Mouse (Mus musculus): ENCODE data around the gene Rbfox3. TPM values are rescaled to one million over a fixed set of nuclear protein-coding genes. Genes with fewer than 3 reads are reported as not detected.

Rbfox3 gene
- polyA plus RNA-seq, 1 experiment from 2014 or later, result 1.1 TPM

DNA sequence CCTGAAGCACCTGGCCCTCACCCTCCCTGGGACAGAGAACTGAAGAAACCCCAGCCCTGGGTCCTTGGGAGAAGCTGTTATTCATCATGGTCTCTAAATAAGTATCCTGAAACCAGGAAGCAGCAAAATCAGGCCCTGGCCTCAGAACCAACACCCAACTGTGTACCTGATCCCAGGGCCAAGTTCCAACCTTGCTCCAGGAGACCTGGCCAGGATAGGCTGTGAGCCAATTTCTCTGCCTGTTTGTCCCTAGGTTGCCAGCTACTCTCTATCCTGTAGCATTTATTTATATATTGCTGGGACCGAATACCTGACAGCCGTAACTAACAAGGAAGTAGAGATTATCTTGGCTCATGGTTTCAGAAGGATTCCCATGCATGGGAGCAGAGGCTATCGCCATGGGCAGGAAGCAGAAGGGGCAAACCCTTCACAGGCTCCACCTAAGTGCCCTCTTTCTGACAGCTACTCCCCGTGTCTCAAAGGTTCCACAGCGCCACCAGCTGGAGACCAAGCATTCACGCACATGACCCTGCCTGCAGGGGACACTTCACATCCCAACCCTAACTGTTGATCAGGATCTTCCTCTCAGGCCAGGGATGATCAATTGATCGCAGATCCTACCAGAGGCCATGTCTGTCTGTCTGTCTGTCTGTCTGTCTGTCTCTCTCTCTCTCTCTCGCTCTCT, 31.8 kb downstream of the Rbfox3 start:
- H3K4me1 ChIP-seq (replicated peaks; ENCODE audit: control insufficient read depth, insufficient read depth, low read length), result no peaks in the 10 kb centered on the region
- H3K4me2 ChIP-seq, result no peak overlapping the region
- no peak for DNase-seq (ENCODE audit: low spot score)
- no peak overlapping the region for H3K27ac ChIP-seq (ENCODE audit: low read depth, low read length)
- WGBS, result 80% methylated on average over 8 of the region's 8 CpGs
- no peaks in the 10 kb centered on the region for H3K27me3 ChIP-seq (replicated peaks; ENCODE audit: control insufficient read depth, insufficient read depth, low read length)
- H3K9ac ChIP-seq (ENCODE audit: low read depth, low read length), result no peak overlapping the region
- H3K36me3 ChIP-seq (ENCODE audit: control insufficient read depth, insufficient read depth, low read length), result no peaks in the 10 kb centered on the region
- ATAC-seq (replicated peaks; ENCODE audit: low FRiP score), result no peak
- no peak overlapping the region for H3K4me3 ChIP-seq (ENCODE audit: low read depth, low read length)
- no peaks in the 10 kb centered on the region for H3K9me3 ChIP-seq (ENCODE audit: control insufficient read depth, low read length)

DNA sequence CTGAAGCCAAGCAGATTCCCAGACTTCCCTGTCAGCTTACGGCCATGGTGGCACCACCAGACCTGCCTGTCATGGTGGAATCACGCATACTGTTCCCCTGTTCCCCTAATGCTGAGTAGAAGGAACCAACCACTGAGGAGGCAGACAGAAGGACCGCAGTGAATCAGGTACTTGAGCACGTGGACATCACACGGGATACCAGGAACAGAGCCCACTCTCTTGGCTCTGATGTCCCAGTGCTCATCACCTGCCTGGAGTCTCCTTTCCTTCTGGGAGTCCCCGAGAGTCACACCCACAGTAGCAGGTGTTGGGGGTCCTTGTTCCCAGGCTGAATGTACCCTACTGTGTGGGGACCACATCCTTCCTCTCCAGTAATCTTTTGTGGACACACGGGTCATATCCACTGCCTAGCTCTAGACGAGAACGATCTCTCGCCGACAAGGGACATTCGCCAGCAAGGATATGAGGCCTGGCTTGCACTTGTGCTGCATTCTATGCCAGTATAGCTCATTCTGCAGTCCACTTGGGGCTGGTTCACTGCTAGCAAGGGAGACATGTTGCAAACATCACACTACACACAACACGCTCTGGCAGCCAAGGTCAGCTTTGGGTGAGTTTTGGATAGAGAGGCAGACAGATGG, 32.7 kb downstream of the Rbfox3 start:
- Histone ChIP-seq H3K27ac (ENCODE audit: low read depth, low read length) (no peak overlapping the region), H3K36me3 (ENCODE audit: control insufficient read depth, insufficient read depth, low read length) (no peaks in the 10 kb centered on the region), H3K4me1 (replicated peaks; ENCODE audit: control insufficient read depth, insufficient read depth, low read length) (no peaks in the 10 kb centered on the region), H3K9me3 (ENCODE audit: control insufficient read depth, low read length) (no peaks in the 10 kb centered on the region), H3K4me2 (no peak overlapping the region), H3K27me3 (replicated peaks; ENCODE audit: control insufficient read depth, insufficient read depth, low read length) (no peaks in the 10 kb centered on the region), H3K4me3 (ENCODE audit: low read depth, low read length) (no peak overlapping the region), H3K9ac (ENCODE audit: low read depth, low read length) (no peak overlapping the region)
- WGBS, result 85% methylated on average over 13 of the region's 13 CpGs
- DNase-seq (ENCODE audit: low spot score), result no peak
- no peak for ATAC-seq (replicated peaks; ENCODE audit: low FRiP score)

DNA sequence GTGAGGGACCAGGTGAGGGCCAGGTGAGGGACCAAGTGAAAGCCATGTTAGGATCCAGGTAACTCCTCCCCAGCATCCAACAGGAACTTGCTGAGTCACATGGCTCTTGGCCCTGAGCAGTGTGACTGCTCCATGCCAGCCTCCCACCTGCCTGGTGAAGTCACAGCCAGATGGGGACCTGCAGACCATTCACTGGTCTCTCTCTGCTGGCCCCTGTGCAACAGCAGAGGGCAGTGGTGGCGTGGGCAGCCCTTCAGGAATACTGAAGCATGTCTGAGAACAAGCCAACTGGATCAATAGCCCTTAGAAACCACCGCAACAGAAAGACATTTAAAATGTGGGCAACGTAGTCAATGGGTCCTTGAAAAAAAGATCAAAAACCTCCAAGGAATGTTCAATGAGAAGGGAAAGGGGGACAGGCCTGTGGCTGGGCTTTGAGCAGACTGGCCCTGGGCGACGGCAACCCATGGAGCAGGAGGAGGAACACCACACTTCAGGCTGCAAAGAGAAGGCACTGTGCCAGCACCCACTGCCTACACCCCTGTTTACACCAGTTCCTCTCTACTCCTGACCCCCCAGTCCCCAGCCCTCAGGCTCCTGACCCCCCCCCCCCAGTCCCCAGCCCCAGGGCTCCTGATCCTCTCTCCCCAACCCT, 36.0 kb downstream of the Rbfox3 start:
- WGBS, result 67% methylated on average over 5 of the region's 5 CpGs
- no peaks in the 10 kb centered on the region for H3K36me3 ChIP-seq (ENCODE audit: control insufficient read depth, insufficient read depth, low read length)
- H3K27ac ChIP-seq (ENCODE audit: low read depth, low read length), result no peak overlapping the region
- no peaks in the 10 kb centered on the region for H3K9me3 ChIP-seq (ENCODE audit: control insufficient read depth, low read length)
- no peak overlapping the region for H3K9ac ChIP-seq (ENCODE audit: low read depth, low read length)
- H3K27me3 ChIP-seq (replicated peaks; ENCODE audit: control insufficient read depth, insufficient read depth, low read length), result no peaks in the 10 kb centered on the region
- no peak for ATAC-seq (replicated peaks; ENCODE audit: low FRiP score)
- no peak overlapping the region for H3K4me3 ChIP-seq (ENCODE audit: low read depth, low read length)
- no peaks in the 10 kb centered on the region for H3K4me1 ChIP-seq (replicated peaks; ENCODE audit: control insufficient read depth, insufficient read depth, low read length)
- no peak for DNase-seq (ENCODE audit: low spot score)
- H3K4me2 ChIP-seq, result no peak overlapping the region

DNA sequence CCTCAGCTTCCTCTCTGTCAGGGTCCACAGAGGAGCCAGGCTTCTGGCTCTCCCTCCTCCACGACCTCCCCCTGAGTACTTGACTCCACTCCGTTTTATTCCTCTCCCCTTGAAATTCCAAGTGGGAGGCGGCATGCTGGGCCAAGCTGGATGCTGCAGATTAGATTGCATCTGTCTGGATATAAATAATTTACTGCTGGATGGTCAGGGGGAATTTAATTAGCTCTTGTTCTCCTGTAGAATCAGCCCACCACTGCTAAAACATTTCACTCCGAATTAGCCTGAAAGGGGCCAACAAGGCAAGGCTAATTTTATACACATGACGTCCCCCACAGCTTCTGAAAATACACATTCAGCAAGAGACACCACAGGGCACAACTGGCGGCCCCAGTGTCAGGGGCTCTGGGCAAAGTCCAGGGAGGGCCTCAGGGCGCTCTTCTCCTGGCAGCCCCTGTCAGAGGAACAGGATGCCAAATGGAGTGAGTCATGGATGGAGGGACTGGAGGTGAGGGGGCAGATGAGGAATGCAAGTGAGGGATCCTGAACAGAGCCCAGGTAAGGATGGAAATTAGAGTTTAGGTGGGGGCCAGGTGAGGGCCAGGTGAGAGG, 36.8 kb downstream of the Rbfox3 start:
- no peak overlapping the region for H3K4me3 ChIP-seq (ENCODE audit: low read depth, low read length)
- ATAC-seq (replicated peaks; ENCODE audit: low FRiP score) (no peak), DNase-seq (ENCODE audit: low spot score) (no peak)
- no peak overlapping the region for H3K27ac ChIP-seq (ENCODE audit: low read depth, low read length)
- H3K4me2 ChIP-seq, result no peak overlapping the region
- no peaks in the 10 kb centered on the region for H3K36me3 ChIP-seq (ENCODE audit: control insufficient read depth, insufficient read depth, low read length)
- no peak overlapping the region for H3K9ac ChIP-seq (ENCODE audit: low read depth, low read length)
- no peaks in the 10 kb centered on the region for H3K9me3 ChIP-seq (ENCODE audit: control insufficient read depth, low read length)
- 39% methylated on average over 7 of the region's 7 CpGs for WGBS
- H3K27me3 ChIP-seq (replicated peaks; ENCODE audit: control insufficient read depth, insufficient read depth, low read length), result no peaks in the 10 kb centered on the region
- H3K4me1 ChIP-seq (replicated peaks; ENCODE audit: control insufficient read depth, insufficient read depth, low read length), result no peaks in the 10 kb centered on the region

DNA sequence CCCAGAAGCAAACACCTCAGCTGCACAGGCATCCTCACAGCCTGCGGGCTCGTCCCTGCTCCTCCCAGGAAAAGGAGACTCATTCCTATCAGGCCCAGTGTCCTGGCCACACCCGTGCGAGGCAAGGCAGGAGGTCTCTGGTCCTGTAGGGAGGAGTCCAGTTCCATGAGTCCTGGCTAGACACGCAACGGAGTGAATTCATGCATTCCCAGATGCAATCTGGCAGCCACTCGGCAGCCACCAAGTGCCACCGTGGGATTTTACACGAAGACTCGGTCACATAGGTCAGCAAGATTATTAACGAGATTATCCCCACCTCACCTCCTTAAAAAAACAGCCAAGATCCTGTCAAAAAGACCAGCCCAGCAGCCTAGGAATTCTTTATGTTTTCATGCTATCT, 37.4 kb downstream of the Rbfox3 start:
- no peaks in the 10 kb centered on the region for H3K27me3 ChIP-seq (replicated peaks; ENCODE audit: control insufficient read depth, insufficient read depth, low read length)
- 74% methylated on average over 11 of the region's 11 CpGs for WGBS

DNA sequence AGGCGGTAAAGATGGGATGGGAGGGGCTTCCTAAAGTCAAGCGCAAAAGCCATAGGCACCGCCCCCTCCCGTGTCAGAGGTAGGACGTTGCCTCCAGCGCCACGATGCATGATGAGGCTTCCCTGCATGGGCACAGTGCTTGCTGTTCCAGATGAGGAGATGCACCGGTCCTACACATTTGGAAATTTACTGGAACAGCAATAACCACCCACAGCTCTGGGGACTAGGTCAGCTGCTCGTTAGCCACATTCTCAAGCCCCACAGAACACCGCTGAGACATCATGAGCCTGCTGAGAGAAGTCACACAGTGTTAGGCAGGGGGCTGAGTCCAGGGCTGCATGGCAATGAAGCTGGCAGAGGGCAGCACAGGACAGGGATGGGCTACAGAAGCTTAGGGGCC, 39.9 kb downstream of the Rbfox3 start:
- ATAC-seq (replicated peaks; ENCODE audit: low FRiP score) (no peak), DNase-seq (ENCODE audit: low spot score) (no peak)
- no peak overlapping the region for H3K9ac ChIP-seq (ENCODE audit: low read depth, low read length)
- WGBS, result 73% methylated on average over 10 of the region's 10 CpGs
- no peak overlapping the region for H3K4me2 ChIP-seq
- no peaks in the 10 kb centered on the region for H3K9me3 ChIP-seq (ENCODE audit: control insufficient read depth, low read length)
- no peaks in the 10 kb centered on the region for H3K36me3 ChIP-seq (ENCODE audit: control insufficient read depth, insufficient read depth, low read length)
- no peaks in the 10 kb centered on the region for H3K27me3 ChIP-seq (replicated peaks; ENCODE audit: control insufficient read depth, insufficient read depth, low read length)
- H3K4me1 ChIP-seq (replicated peaks; ENCODE audit: control insufficient read depth, insufficient read depth, low read length), result no peaks in the 10 kb centered on the region
- H3K4me3 ChIP-seq (ENCODE audit: low read depth, low read length), result no peak overlapping the region
- H3K27ac ChIP-seq (ENCODE audit: low read depth, low read length), result no peak overlapping the region

More for the DNA sequence above, 37.4 kb downstream of the Rbfox3 start:
- no peak for DNase-seq (ENCODE audit: low spot score)
- Histone ChIP-seq H3K9me3 (ENCODE audit: control insufficient read depth, low read length) (no peaks in the 10 kb centered on the region), H3K4me2 (no peak overlapping the region), H3K4me1 (replicated peaks; ENCODE audit: control insufficient read depth, insufficient read depth, low read length) (no peaks in the 10 kb centered on the region), H3K27ac (ENCODE audit: low read depth, low read length) (no peak overlapping the region), H3K4me3 (ENCODE audit: low read depth, low read length) (no peak overlapping the region), H3K36me3 (ENCODE audit: control insufficient read depth, insufficient read depth, low read length) (no peaks in the 10 kb centered on the region), H3K9ac (ENCODE audit: low read depth, low read length) (no peak overlapping the region)
- no peak for ATAC-seq (replicated peaks; ENCODE audit: low FRiP score)

DNA sequence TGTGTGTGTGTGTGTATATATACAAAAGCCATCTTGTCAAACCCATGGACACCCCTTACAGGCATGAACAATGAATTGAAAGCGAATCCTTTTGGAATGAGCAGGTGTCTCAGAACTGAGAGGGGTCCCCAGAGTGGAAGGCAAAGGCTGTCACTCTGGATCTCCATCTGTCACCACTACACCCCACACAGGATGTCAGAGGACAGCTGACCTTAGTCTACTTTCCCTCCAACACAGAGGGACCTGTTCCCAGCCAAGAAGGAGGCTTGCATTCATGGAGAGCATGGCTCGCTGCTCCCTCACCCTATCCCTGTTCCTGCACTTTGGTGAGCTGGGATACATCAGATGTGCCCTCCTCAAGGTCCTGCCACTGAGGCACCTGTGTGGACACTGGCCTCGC, 48.0 kb downstream of the Rbfox3 start:
- no peak for DNase-seq (ENCODE audit: low spot score)
- Histone ChIP-seq H3K36me3 (ENCODE audit: control insufficient read depth, insufficient read depth, low read length) (no peaks in the 10 kb centered on the region), H3K4me2 (no peak overlapping the region), H3K9me3 (ENCODE audit: control insufficient read depth, low read length) (no peaks in the 10 kb centered on the region), H3K9ac (ENCODE audit: low read depth, low read length) (no peak overlapping the region), H3K27ac (ENCODE audit: low read depth, low read length) (no peak overlapping the region), H3K27me3 (replicated peaks; ENCODE audit: control insufficient read depth, insufficient read depth, low read length) (no peaks in the 10 kb centered on the region), H3K4me3 (ENCODE audit: low read depth, low read length) (no peak overlapping the region), H3K4me1 (replicated peaks; ENCODE audit: control insufficient read depth, insufficient read depth, low read length) (no peaks in the 10 kb centered on the region)
- no peak for ATAC-seq (replicated peaks; ENCODE audit: low FRiP score)
- 73% methylated on average over 3 of the region's 3 CpGs for WGBS

DNA sequence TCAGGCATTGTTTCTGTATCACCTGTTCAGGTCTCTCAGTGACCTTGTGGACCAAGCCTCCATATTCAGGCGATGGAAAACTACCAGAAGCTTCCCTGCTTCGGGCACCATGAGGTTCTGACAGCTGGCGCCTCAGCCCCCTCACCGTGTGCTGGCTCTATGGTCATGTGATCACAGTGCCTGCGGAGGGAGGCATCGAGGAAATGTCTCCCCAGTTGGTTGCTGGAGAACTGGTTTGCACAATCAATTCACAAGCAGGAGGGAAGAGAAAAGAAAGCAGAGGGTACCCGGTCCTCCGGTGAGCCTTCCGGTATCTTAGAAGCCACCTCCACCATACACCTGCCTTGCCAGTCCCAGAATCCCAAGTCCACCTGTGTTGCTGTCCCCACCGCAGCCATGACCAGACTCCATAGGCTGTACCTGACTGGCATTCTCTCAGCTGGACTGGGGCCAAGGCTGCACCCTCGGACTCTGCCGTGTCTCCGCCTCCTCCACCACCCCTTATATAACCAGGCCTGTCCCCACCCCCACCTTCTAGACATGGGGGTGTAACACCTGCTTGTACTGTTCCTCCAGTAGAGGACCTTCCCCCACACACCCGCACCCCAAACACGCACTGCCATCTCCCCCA, 49.5 kb downstream of the Rbfox3 start:
- DNase-seq (ENCODE audit: low spot score), result no peak
- no peak overlapping the region for H3K27ac ChIP-seq (ENCODE audit: low read depth, low read length)
- ATAC-seq (replicated peaks; ENCODE audit: low FRiP score), result no peak
- no peak overlapping the region for H3K4me2 ChIP-seq
- H3K36me3 ChIP-seq (ENCODE audit: control insufficient read depth, insufficient read depth, low read length), result no peaks in the 10 kb centered on the region
- H3K9ac ChIP-seq (ENCODE audit: low read depth, low read length), result no peak overlapping the region
- H3K27me3 ChIP-seq (replicated peaks; ENCODE audit: control insufficient read depth, insufficient read depth, low read length), result no peaks in the 10 kb centered on the region
- H3K4me1 ChIP-seq (replicated peaks; ENCODE audit: control insufficient read depth, insufficient read depth, low read length), result no peaks in the 10 kb centered on the region
- no peak overlapping the region for H3K4me3 ChIP-seq (ENCODE audit: low read depth, low read length)
- H3K9me3 ChIP-seq (ENCODE audit: control insufficient read depth, low read length), result no peaks in the 10 kb centered on the region
- 88% methylated on average over 15 of the region's 15 CpGs for WGBS

Measured in liver, embryonic 11.5 days (tissue).